Mouse (Mus musculus): ENCODE data around the gene Tnik. TPM values are rescaled to one million over a fixed set of nuclear protein-coding genes. Genes with fewer than 3 reads are reported as not detected.

Gene Tnik
- polyA plus RNA-seq, 1 experiment from 2014 or later = 55.7 TPM

- peaks cover 3% of the 10 kb centered on the region; the same call in 1 of the 2 replicates for H3K4me1 ChIP-seq (ENCODE audit: control insufficient read depth, insufficient read depth, low read length)
- no peak overlapping the region for H3K4me3 ChIP-seq (ENCODE audit: low read depth, low read length)
- DNase-seq (ENCODE audit: low spot score) (no peak), ATAC-seq (no peak)
- WGBS = 86% methylated on average over 5 of the region's 5 CpGs
- H3K27me3 ChIP-seq (replicated peaks; ENCODE audit: control insufficient read depth, insufficient read depth, low read length) = no peaks in the 10 kb centered on the region
- H3K27ac ChIP-seq (ENCODE audit: low read depth, low read length) = no peak overlapping the region
- H3K36me3 ChIP-seq (ENCODE audit: control insufficient read depth, insufficient read depth, low read length) = no peaks in the 10 kb centered on the region
- H3K4me2 ChIP-seq (ENCODE audit: low read length) = no peak overlapping the region
- H3K9me3 ChIP-seq (replicated peaks; ENCODE audit: control insufficient read depth, low read length) = no peaks in the 10 kb centered on the region
- no peak overlapping the region for H3K9ac ChIP-seq (ENCODE audit: low read length)
Observed at GRCm38 (mm10) chr3:28417091-28417715, 154.2 kb downstream of the Tnik start.

GRCm38 (mm10) chr3:28420194-28420593 is 157.2 kb downstream of the Tnik start:
- WGBS = 79% methylated on average over 6 of the region's 6 CpGs
- DNase-seq (ENCODE audit: low spot score) = no peak
- no peak for ATAC-seq
- Histone ChIP-seq H3K9me3 (replicated peaks; ENCODE audit: control insufficient read depth, low read length) (no peaks in the 10 kb centered on the region), H3K36me3 (ENCODE audit: control insufficient read depth, insufficient read depth, low read length) (no peaks in the 10 kb centered on the region), H3K4me1 (ENCODE audit: control insufficient read depth, insufficient read depth, low read length) (peaks cover 3% of the 10 kb centered on the region; the same call in 1 of the 2 replicates), H3K27me3 (replicated peaks; ENCODE audit: control insufficient read depth, insufficient read depth, low read length) (no peaks in the 10 kb centered on the region), H3K27ac (ENCODE audit: low read depth, low read length) (no peak overlapping the region), H3K4me3 (ENCODE audit: low read depth, low read length) (no peak overlapping the region), H3K4me2 (ENCODE audit: low read length) (no peak overlapping the region), H3K9ac (ENCODE audit: low read length) (no peak overlapping the region)

GRCm38 (mm10) chr3:28420698-28421097 is 157.7 kb downstream of the Tnik start:
- peaks cover 3% of the 10 kb centered on the region; the same call in 1 of the 2 replicates for H3K4me1 ChIP-seq (ENCODE audit: control insufficient read depth, insufficient read depth, low read length)
- WGBS = 57% methylated on average over 3 of the region's 3 CpGs

GRCm38 (mm10) chr3:28421798-28422197 is 158.8 kb downstream of the Tnik start:
- Histone ChIP-seq H3K4me1 (ENCODE audit: control insufficient read depth, insufficient read depth, low read length) (0 out of 2 replicates have a peak, but pooled peaks cover 3% of the 10 kb centered on the region), H3K9ac (ENCODE audit: low read length) (no peak overlapping the region), H3K9me3 (replicated peaks; ENCODE audit: control insufficient read depth, low read length) (no peaks in the 10 kb centered on the region), H3K27me3 (replicated peaks; ENCODE audit: control insufficient read depth, insufficient read depth, low read length) (no peaks in the 10 kb centered on the region), H3K4me2 (ENCODE audit: low read length) (no peak overlapping the region), H3K27ac (ENCODE audit: low read depth, low read length) (no peak overlapping the region), H3K4me3 (ENCODE audit: low read depth, low read length) (no peak overlapping the region), H3K36me3 (ENCODE audit: control insufficient read depth, insufficient read depth, low read length) (no peaks in the 10 kb centered on the region)
- DNase-seq (ENCODE audit: low spot score) (no peak), ATAC-seq (no peak)
- WGBS = 53% methylated on average over 6 of the region's 6 CpGs

More at GRCm38 (mm10) chr3:28420698-28421097, 157.7 kb downstream of the Tnik start:
- H3K4me3 ChIP-seq (ENCODE audit: low read depth, low read length) = no peak overlapping the region
- no peaks in the 10 kb centered on the region for H3K27me3 ChIP-seq (replicated peaks; ENCODE audit: control insufficient read depth, insufficient read depth, low read length)
- H3K4me2 ChIP-seq (ENCODE audit: low read length) = no peak overlapping the region
- no peaks in the 10 kb centered on the region for H3K9me3 ChIP-seq (replicated peaks; ENCODE audit: control insufficient read depth, low read length)
- DNase-seq (ENCODE audit: low spot score) (no peak), ATAC-seq (no peak)
- H3K27ac ChIP-seq (ENCODE audit: low read depth, low read length) = no peak overlapping the region
- H3K9ac ChIP-seq (ENCODE audit: low read length) = no peak overlapping the region
- no peaks in the 10 kb centered on the region for H3K36me3 ChIP-seq (ENCODE audit: control insufficient read depth, insufficient read depth, low read length)

GRCm38 (mm10) chr3:28422221-28422620 is 159.2 kb downstream of the Tnik start:
- no peaks in the 10 kb centered on the region for H3K36me3 ChIP-seq (ENCODE audit: control insufficient read depth, insufficient read depth, low read length)
- no peak overlapping the region for H3K4me3 ChIP-seq (ENCODE audit: low read depth, low read length)
- 0 out of 2 replicates have a peak, but pooled peaks cover 3% of the 10 kb centered on the region for H3K4me1 ChIP-seq (ENCODE audit: control insufficient read depth, insufficient read depth, low read length)
- DNase-seq (ENCODE audit: low spot score) = no peak
- no peaks in the 10 kb centered on the region for H3K9me3 ChIP-seq (replicated peaks; ENCODE audit: control insufficient read depth, low read length)
- H3K27ac ChIP-seq (ENCODE audit: low read depth, low read length) = no peak overlapping the region
- no peaks in the 10 kb centered on the region for H3K27me3 ChIP-seq (replicated peaks; ENCODE audit: control insufficient read depth, insufficient read depth, low read length)
- no peak overlapping the region for H3K4me2 ChIP-seq (ENCODE audit: low read length)
- WGBS = 95% methylated on average over 1 of the region's 1 CpGs
- ATAC-seq = no peak
- H3K9ac ChIP-seq (ENCODE audit: low read length) = no peak overlapping the region

- Histone ChIP-seq H3K4me2 (ENCODE audit: low read length) (no peak overlapping the region), H3K4me3 (ENCODE audit: low read depth, low read length) (no peak overlapping the region), H3K9ac (ENCODE audit: low read length) (no peak overlapping the region), H3K27ac (ENCODE audit: low read depth, low read length) (no peak overlapping the region), H3K27me3 (replicated peaks; ENCODE audit: control insufficient read depth, insufficient read depth, low read length) (no peaks in the 10 kb centered on the region), H3K9me3 (replicated peaks; ENCODE audit: control insufficient read depth, low read length) (no peaks in the 10 kb centered on the region), H3K36me3 (ENCODE audit: control insufficient read depth, insufficient read depth, low read length) (no peaks in the 10 kb centered on the region), H3K4me1 (ENCODE audit: control insufficient read depth, insufficient read depth, low read length) (no peaks in the 10 kb centered on the region)
- no peak for DNase-seq (ENCODE audit: low spot score)
- no peak for ATAC-seq
- 76% methylated on average over 6 of the region's 6 CpGs for WGBS
Observed at GRCm38 (mm10) chr3:28425911-28426310, 162.9 kb downstream of the Tnik start.

- no peak for DNase-seq (ENCODE audit: low spot score)
- no peak for ATAC-seq
- Histone ChIP-seq H3K4me3 (ENCODE audit: low read depth, low read length) (no peak overlapping the region), H3K27ac (ENCODE audit: low read depth, low read length) (no peak overlapping the region), H3K36me3 (ENCODE audit: control insufficient read depth, insufficient read depth, low read length) (no peaks in the 10 kb centered on the region), H3K4me2 (ENCODE audit: low read length) (no peak overlapping the region), H3K9ac (ENCODE audit: low read length) (no peak overlapping the region), H3K27me3 (replicated peaks; ENCODE audit: control insufficient read depth, insufficient read depth, low read length) (no peaks in the 10 kb centered on the region), H3K4me1 (ENCODE audit: control insufficient read depth, insufficient read depth, low read length) (no peaks in the 10 kb centered on the region), H3K9me3 (replicated peaks; ENCODE audit: control insufficient read depth, low read length) (no peaks in the 10 kb centered on the region)
- 92% methylated on average over 2 of the region's 2 CpGs for WGBS
Observed at GRCm38 (mm10) chr3:28431459-28431858, 168.4 kb downstream of the Tnik start.

- no peaks in the 10 kb centered on the region for H3K9me3 ChIP-seq (replicated peaks; ENCODE audit: control insufficient read depth, low read length)
- H3K4me3 ChIP-seq (ENCODE audit: low read depth, low read length) = no peak overlapping the region
- no peak overlapping the region for H3K9ac ChIP-seq (ENCODE audit: low read length)
- H3K27me3 ChIP-seq (replicated peaks; ENCODE audit: control insufficient read depth, insufficient read depth, low read length) = no peaks in the 10 kb centered on the region
- WGBS = 93% methylated on average over 5 of the region's 5 CpGs
- H3K4me2 ChIP-seq (ENCODE audit: low read length) = no peak overlapping the region
- H3K27ac ChIP-seq (ENCODE audit: low read depth, low read length) = no peak overlapping the region
- DNase-seq (ENCODE audit: low spot score) = no peak
- H3K36me3 ChIP-seq (ENCODE audit: control insufficient read depth, insufficient read depth, low read length) = no peaks in the 10 kb centered on the region
- no peak for ATAC-seq
- no peaks in the 10 kb centered on the region for H3K4me1 ChIP-seq (ENCODE audit: control insufficient read depth, insufficient read depth, low read length)
Observed at GRCm38 (mm10) chr3:28432321-28432720, 169.3 kb downstream of the Tnik start.

GRCm38 (mm10) chr3:28435478-28435877 is 172.5 kb downstream of the Tnik start:
- no peaks in the 10 kb centered on the region for H3K9me3 ChIP-seq (replicated peaks; ENCODE audit: control insufficient read depth, low read length)

More at GRCm38 (mm10) chr3:28435478-28435877, 172.5 kb downstream of the Tnik start:
- no peaks in the 10 kb centered on the region for H3K27me3 ChIP-seq (replicated peaks; ENCODE audit: control insufficient read depth, insufficient read depth, low read length)
- ATAC-seq (no peak), DNase-seq (ENCODE audit: low spot score) (no peak)
- no peak overlapping the region for H3K4me2 ChIP-seq (ENCODE audit: low read length)
- H3K36me3 ChIP-seq (ENCODE audit: control insufficient read depth, insufficient read depth, low read length) = no peaks in the 10 kb centered on the region
- no peaks in the 10 kb centered on the region for H3K4me1 ChIP-seq (ENCODE audit: control insufficient read depth, insufficient read depth, low read length)
- no peak overlapping the region for H3K27ac ChIP-seq (ENCODE audit: low read depth, low read length)
- 95% methylated on average over 5 of the region's 5 CpGs for WGBS
- H3K4me3 ChIP-seq (ENCODE audit: low read depth, low read length) = no peak overlapping the region
- no peak overlapping the region for H3K9ac ChIP-seq (ENCODE audit: low read length)
